Mouse (Mus musculus) R1 (cell line): Measurements from ENCODE around the gene Tlnrd1.

Source experiments
- DNase-seq: peaks from one replicate; pipeline ENCODE4 v3.0.0-alpha.2; 2018; ENCODE audit warnings: low read depth, low spot score

Tlnrd1 gene

GRCm38 (mm10) chr7:83844807-83845206 is 39.3 kb downstream of the Tlnrd1 start:
- DNase-seq, result no peak

DNA sequence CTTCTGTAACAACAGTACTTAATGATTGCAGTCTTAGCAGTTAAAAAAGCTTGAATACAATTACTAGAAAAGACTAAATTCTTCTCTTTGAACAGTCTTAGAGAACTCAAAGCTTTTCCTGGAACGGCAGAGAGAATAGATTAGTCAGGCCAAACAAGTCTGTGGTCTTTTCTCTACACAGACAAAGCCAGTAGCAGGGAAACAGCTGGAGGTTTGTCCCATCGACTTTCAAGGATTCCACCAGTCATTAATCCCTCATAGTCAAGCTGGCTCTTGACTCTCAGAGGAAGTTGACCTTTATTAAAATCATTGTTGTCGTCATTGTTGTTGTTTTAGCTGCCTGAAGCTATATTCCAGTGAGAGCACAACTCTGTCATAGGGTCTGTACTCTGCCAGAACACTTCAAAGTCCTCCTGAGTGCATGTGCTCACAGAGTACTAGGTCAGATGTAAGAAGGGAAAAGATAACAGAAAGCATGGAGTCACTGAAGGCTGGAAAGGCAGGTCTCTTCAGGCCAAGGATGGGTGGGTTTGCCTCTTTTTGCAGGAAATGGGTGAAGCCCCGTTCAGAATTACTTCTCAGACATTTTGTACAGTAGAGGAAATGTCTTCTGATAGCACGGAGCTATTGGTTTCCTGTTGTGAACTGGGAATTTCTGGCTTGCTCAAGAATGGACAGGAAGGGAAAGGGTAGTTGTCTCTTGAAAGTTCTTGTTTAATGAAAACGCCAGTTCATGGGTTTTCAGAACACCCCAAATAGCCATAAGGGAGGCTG is 41.4 kb downstream of the Tlnrd1 start:
- DNase-seq, result peak; percentile 55

GRCm38 (mm10) chr7:83840076-83840475 is 44.0 kb downstream of the Tlnrd1 start:
- DNase-seq, result no peak

- DNase-seq, result no peak
Measured at GRCm38 (mm10) chr7:83838525-83839224, 45.4 kb downstream of the Tlnrd1 start.
